Mouse (Mus musculus) layer of hippocampus, adult 8-10 months (tissue): ENCODE results near the gene Maml2. TPM values are rescaled to one million over a fixed set of nuclear protein-coding genes. Genes with fewer than 3 reads are reported as not detected.

Source experiments
- DNase-seq, 2 experiments: peaks; one replicate each; pipeline ENCODE4 v3.0.0; 2022; ENCODE audit warnings: low spot score in 2 of 2
- total RNA-seq, 4 experiments: library from RNA; stranded (reverse); gene quantifications; 2 replicates each; pipeline ENCODE4 v1.2.4; 2022

Maml2 gene
- total RNA-seq, 4 experiments from 2014 or later: 19.9 to 24.0 (median 21.4) TPM

DNA sequence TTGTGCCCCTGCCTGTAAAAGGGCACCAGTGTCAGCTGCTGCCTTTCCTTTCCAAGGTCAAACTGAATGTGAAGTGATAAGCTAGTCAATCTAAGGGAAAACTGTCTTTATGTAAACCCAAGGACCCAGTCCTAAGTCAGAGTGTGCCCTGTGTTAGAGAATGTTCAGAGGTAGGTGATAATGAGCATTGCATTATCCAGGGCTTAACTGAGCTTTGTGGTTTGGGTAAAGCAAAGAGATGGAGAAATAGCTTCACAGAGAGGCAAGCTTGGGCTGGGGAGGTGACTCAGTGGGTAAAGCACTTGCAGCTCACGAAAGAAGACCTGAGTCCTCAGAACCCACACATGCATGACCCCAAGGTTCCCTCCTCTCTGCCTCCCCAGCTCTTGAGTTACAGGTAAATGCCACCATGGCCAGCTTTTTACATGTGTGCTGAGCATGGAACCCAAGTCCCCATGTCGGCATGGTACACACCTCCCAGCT is 367.8 kb downstream of the Maml2 start:
- DNase-seq: no peak

DNA sequence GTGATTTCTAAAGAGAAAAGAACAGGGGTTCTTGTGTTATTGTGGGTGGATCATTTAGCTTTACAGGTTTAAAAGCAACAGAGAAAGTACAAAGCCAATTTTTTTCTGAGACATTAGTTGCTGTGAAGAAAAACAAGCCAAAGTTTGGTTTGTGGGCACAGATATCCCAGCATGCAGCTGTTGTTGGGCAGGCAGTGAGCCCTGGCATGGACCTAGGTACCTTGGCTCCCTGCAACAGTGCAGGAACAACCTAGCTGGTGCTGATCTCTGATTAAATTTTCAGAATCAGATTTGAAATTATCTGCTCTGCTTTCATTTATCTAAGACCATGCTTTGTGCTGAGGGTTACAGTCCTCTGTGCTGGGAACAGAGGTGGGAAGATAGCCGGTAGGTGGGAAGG is 370.2 kb downstream of the Maml2 start:
- DNase-seq: no peak

DNA sequence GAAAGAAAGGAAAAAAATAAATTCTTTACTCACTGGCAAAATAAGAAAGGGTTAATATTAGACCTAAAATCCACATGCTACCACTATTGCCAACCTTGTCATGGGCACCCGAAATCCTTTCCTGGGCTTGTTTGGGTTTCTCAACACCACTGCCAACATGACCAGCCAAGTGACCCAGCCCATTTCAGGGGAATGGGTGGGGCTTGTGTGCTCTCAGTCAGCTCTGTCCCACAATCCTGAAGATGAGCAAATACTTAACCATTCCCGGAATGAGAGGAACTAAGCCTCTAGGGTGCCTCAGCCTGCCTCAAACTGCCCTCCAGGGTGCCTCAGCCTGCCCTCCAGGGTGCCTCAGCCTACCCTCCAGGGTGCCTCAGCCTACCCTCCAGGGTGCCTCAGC is 371.0 kb downstream of the Maml2 start:
- DNase-seq: no peak

DNA sequence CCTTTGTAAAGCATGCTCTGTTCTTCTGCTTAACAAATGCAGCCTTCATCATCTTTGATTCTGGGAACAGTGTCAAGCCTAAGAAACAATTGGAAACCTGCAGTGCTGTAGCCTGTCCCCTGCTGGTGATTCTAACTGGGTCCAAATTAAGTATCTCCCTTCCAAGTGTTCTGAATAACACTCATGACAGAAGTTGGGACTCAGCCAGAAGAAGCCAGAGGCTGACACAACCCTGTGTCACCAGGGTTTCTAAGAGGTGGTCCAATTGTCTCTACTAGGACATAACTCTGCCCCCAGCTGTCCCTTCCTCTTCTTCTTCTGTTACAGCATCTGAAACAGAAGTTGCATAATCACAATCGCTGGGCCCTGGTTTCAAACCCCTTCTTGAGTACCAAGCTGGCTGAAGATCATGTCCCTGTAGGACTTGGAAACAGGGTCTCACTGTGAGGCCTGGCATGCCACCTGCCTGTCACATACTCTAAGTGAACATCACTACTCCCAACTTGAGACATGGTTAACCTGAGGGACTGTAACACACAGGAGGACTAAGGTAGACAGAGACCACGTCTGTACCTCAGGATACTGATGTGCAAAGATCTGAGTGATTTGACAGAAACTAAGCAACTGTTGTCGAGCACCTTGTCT is 373.5 kb downstream of the Maml2 start:
- no peak for DNase-seq

DNA sequence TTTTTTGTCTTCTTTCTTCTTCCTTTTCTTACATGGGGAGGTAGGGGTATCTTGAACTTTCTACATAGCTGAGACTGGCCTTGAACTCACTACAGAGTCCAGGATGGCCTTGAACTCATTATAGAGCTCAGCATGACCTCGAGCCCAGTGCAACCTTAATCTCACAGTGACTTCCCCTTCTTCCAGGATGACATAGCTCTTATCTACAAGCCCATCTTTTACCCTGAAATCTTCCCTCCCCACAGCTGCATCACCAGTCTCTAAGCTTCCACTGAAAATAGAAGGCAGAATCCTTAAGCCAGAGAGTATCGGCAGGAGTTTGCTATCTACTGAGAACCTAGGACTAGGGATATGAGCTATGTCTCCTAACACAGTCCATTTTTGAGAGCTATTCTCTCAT is 375.5 kb downstream of the Maml2 start:
- no peak for DNase-seq

DNA sequence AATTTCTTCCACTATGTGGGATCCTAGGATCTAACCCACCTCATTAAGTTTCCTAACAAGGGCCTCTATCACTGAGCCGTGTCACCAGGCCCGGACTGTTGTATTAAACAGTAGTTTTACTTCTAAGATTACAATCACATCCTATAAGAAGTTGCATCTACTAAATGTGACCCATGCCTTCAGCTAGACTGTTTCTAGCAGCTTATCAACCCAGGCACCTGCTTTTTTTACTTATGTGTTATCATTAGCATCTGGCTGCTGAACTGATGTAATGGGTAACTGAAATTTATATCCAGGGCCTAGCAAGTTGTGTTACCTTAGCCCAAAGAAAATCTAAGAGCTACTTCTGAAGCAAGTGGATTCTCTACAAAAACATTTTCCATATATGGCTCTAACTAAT is 380.3 kb downstream of the Maml2 start:
- DNase-seq: no peak

DNA sequence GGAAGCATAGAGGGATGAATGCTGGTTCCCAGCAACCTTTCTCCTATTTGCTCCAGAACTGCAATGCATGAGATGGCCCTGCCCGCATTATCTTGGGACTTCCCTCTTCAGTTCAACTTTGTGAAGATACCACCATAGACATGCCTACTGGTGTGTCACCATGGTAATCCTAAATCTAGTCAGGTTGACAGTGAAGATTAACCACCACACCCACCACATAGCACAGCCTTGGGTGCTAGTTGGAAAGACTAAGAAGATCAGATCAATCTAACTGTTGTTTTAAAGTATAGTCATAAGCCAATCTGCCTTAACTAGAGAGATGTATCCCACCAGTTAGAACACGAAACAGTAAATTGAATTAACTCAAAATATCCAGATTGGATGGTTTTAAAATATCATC is 381.9 kb downstream of the Maml2 start:
- DNase-seq: no peak

DNA sequence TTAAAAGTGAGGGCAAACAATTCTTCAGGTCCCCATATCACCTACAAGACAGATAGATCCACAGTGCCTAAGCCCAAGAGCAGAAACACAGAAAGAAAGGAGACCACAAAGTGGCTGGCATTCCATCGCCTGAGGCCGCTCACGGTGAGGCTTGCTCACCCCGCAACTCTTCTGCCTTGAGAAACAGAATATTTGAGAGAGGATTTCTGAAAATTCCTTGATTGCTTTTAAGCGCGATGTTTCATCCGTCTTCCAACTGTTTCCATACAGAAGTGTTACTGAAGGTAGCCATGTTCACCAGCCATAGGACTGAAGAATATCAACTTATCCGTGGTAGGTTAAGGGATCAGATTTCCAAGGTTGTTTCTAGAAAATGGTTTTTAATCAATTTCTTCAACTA is 383.4 kb downstream of the Maml2 start:
- DNase-seq: no peak

DNA sequence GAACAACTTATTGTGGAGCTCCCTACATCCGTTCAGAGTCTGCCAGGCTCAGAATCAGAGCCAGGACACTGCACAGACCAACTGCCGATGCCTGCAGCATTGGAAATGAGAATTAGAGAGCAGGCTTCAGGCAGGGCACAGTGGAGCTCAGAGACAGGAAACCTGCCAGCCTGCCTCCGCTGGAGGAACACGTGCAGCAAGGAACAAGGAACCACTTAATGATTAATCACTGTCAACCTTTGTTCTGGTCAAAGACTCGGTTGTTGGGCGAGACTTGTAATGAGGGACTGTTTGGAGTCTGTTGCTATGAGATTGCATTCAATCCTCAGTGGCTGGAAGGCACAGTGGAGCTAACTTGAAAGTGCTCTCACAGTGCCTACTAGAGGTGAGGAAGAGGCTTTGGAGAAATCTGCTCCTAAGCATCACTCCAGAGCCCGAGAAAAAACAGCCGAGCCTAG is 383.9 kb downstream of the Maml2 start:
- peak; percentile 82 to 83 for DNase-seq

DNA sequence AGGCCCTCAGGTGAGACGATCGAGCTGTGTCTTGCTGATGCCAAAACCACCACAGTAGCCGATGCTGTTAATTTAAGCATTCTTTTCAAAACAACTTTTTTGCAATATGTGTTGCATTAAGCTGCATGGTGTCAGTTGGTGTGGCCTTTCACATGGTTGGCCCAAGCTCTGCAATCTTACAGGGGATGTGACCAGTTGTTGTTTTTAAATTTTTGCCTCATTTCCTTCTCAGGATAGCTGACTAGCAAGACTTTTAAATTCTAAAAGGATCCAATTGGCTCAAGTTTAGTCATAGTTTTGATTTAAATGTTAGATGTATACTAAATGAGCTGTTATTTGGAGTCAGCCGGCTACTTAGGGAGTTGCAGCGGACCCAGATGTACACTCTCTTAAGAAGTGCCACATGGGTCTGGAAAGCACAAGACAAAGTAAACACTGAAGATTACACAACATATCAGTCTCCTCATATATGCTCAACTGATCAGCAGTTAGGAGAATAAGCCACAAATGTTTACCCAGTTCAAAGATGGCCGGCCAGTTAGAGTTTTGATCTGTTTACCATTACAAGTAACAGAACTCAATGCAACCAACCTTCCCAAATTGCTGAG is 386.7 kb downstream of the Maml2 start:
- no peak for DNase-seq

DNA sequence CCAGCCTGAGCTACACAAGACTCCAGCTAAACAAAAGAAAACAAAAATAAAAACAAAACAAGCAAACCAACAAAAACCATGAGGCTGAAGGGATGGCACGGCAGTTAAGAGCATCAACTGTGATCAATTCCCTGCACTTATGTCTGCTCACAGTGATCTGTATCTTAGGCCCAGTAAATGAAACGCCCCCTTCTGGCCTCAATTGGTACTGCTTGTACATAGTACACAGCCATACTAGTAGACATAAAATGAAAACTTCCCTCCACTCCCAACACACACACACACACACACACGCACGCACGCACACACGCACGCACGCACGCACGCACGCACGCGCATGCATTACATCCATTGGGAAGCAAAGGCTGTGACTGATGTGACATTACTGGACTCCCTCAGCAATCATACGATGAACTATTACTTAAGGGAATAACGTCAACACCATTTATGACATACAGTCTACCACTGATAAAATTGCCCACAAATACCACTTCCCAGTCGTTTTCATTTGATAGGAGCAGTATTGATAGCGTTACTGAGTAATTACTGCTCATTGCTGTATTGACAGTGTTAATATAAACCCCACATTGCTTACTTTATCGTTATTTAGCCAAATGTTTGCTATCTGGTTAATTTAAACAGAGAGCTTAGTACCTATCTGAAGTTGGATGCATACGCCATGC is 389.4 kb downstream of the Maml2 start:
- DNase-seq: no peak

DNA sequence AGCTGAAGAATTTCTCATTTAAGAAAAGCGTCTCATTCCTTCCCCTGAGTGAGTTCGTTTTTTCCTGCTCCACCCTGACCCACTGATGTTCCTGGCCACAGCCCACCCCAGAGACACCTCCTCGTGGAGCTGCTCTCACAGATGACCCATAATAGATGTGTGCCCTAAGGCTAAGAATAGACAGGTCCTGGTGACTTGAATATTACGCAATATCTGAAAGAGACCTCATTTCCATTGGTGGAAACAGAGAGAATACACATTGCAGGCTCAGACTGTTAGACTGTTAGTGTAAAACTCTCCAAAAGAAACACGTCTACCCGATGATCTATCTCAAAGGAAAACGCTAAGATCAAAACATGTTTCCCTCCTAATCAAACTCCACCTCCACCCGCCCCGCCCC is 391.2 kb downstream of the Maml2 start:
- DNase-seq: no peak

DNA sequence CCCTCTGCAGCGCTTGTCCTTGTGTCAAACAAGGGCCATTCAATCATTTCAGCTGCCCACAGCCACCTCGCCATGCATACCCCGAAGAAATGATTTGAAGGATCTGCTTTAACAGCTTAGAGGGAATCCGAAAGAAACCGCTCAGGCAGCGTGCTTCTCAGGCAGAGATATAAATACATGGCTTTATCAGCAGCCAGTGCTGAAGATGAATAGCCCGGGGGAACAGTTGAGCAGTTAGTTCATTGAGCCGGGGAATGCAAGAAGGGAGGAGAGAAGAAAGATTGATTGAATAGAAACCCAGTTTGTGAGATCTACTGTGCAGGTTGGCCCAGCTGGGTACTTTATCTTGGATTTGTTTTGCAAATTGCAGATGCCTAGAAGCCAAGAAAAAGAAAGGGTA is 392.6 kb downstream of the Maml2 start:
- no peak for DNase-seq

DNA sequence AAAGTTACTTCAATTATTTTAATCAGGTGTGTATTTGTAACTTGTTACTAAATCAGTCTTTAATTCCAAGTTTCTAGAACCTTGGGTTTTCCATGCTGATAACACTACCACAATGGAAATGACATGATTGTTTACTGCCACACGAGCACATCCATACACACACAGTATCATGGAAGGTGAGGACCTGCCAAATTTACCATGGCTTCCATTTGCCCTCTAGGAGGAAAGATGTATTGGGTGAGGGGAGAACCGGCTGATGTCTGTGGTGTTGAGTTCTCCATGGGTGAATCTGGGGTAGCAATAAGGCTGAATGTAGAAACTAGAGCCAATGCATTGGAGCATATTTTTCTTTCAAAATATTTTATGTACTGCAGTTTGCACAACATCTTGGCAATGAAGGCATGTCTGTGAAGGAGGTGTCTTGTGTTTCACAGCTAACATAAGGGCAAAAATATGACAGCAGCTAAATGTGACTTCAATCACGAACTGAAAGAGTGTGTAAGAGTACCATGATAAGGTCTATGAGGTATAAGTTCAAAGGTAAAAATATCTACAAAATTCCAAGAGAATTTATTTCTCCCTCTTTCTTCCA is 396.0 kb downstream of the Maml2 start:
- DNase-seq: no peak

DNA sequence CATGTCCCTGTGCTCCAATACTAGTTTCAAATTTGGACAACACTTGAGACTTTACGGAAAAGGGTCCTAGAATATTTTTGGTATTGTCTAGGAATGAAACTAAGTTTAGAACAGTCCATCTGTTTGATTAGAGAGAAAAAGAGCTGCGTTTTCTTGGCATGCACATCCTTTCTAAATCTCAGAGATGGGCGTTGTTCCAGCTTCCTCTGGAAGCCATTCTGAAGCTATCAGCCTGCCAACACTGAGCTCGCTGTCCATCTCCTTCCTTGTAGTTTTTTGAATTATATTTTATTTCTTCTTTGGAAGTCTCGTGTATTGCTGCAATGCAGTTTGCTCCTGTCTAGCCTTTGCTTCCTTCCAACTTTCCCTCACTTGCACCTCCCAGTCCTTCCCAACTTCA is 396.5 kb downstream of the Maml2 start:
- peak in 1 of 2 experiments; percentile 54 for DNase-seq

DNA sequence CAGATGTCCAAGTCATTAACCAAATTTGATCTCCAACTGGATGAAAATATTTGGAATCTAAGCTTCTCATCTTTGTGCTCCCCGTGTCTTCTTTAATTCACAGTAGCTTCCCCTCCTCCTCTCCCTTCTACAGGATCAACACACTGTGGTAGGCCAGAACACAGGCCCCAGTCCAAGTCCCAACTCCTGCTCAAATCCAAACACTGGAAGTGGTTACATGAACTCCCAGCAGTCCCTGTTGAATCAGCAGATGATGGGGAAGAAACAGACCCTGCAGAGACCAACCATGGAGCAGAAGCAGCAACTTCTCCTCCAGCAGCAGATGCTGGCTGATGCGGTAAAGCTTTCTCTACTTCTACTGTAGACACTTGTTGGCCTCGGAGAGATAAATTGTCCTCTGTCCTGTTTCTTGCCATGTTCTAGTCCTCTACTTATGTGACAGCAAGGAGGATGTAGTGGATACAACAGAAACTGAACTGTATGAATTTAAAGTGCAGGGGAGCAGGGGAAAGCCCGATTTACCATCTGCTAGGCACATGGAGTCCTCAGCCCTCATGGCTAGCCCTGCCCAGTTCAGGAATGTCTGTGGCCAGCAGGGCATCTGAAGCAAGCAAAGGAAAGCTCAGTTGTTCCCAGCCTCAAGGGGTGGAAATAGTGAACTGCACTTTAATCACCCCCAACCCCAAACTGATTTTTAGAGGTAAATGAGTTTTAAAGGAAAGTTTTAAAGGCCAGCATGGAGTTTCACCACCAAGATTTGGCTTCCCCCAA is 399.5 kb downstream of the Maml2 start:
- DNase-seq: no peak

DNA sequence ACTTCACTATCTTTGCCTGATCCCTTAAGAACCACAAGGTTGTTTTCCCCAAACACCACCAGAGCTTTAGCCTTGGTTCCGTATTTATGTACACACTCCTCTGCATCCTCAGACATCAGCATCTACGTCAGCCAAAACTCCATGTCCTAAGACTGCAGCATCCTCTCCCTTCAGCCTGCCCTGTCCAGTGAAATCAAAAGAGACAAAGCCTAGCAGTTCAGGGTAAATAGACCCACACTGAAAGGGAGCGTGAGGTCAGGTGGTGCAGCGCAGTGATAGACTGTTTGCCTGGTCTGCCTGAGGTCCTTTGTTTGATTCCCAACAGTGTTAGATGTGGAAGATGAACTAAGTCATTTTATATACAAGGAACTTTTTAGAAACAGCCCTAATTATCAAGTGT is 400.1 kb downstream of the Maml2 start:
- DNase-seq: no peak

DNA sequence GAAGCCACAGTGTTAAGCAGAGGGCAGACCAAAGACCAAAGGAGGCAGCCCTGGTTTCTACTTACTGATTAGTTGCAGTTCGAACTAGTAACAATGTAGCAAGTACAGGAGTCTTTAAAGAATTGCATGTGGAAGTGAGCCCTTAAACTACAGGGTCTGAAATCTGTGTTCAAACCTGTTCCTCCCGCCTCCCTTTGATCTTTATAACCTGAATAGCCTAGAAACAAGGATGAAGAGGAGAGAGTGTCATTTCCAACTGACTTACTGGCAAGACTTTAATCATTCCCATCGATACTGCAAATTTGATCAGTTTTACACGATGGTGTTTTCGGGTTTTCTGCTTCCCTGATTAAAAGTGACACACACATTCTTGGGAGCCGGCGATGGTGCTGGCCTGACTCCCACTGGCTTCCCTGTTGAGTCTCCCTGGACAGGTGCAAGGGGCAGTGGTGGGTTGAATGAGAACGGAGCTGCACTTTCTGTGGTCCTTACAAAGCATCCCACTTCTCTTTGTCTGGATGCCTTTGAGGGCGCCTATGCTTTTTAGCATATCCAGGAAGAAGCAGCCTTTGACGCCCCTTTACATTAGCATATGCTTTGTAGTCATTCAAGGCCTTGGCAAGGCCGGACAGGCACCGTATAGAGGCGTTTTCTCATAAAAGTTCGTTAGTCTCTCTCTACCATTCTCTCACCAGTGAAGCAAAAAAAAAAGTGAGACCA is 401.5 kb downstream of the Maml2 start:
- no peak for DNase-seq

DNA sequence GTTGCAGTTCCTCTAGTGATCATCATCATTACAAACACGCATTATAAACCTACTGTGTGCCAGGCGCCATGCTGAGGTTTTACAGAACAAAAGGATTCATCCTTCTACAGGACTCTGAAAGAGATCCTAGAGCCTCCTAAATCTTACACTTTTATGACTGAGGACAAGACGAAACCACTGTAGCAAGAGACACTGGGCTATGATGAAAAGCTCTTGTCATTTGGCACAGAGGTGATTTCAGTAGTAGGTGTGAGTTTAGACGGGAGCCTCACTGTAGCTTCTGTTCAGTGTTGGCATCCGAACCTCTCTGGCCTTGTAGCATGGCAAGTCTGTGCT is 402.0 kb downstream of the Maml2 start:
- DNase-seq: no peak

DNA sequence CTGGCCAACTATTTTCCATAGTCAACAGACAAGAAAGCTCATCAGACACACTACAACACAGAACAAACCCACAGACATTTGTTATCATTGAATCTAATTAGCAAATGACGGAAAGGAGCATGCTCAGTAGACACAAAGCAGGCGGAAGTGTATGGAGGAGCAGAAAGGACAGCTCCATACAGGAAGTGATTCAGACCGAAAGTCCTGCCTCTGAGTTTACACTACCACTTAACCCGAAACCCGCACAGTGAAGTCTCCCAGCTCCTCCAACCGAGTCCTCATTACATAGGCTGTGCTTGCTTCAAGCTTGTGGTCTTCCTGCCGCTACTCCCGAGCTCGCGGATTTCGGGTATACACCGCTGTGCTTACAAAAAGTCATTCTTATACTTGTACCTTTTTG is 404.0 kb downstream of the Maml2 start:
- no peak for DNase-seq

DNA sequence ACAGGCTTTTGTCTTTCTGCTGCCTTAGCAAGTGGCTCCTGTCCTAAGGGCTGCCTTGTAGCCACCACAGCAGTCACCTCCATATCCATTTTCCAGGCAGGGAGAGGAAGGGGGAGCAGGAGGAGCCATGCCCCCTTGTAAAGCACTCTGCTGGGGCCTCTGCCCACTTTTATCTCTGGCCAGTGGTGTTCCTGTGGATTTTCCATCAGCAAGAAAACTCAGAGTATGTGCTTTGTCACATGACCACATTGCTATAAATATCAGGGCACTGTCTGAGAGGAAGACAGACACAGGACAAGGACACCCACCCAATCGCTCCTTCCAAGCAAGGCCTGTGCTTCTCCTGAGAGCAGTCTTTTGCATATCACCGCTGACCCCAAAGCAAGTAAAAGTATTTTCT is 405.3 kb downstream of the Maml2 start:
- no peak for DNase-seq
